Mouse (Mus musculus) kidney, adult 2 months (tissue): ENCODE measurements at regions not wholly inside any gene's neighbourhood (a gene's known extent, or its start where the extent isn't known, plus 50 kb on each side); places are given as distances from the start of the nearest gene placed in this dataset.

ENCODE experiments used
- DNase-seq: peaks from one replicate; pipeline ENCODE4 v3.0.0; 2021
- H3K27ac ChIP-seq: fragments of 200-500 bp; 2 replicates; pipeline ENCODE4 v1.5.1; 2012; ENCODE audit warnings: low read depth, low read length, control low read depth, inconsistent platforms; ENCODE audit not compliant: insufficient read depth
- H3K27me3 ChIP-seq: fragments of 200-500 bp; replicated peaks from 2 replicates; pipeline ENCODE4 v1.6.1; 2012; ENCODE audit warnings: mild to moderate bottlenecking, moderate library complexity, low read length, inconsistent platforms; ENCODE audit not compliant: control insufficient read depth, insufficient read depth
- H3K36me3 ChIP-seq: fragments of 200-500 bp; 2 replicates; pipeline ENCODE4 v1.6.1; 2012; ENCODE audit warnings: mild to moderate bottlenecking, moderate library complexity, low read length, inconsistent platforms; ENCODE audit not compliant: control insufficient read depth, insufficient read depth
- H3K4me1 ChIP-seq: fragments of 200-500 bp; 2 replicates; pipeline ENCODE4 v1.6.1; 2011; ENCODE audit warnings: low read length; ENCODE audit not compliant: control insufficient read depth, insufficient read depth
- H3K4me3 ChIP-seq: fragments of 200-500 bp; 2 replicates; pipeline ENCODE4 v1.5.1; 2011; ENCODE audit warnings: mild to moderate bottlenecking, low read depth, low read length, control low read depth; ENCODE audit not compliant: insufficient read depth
- CTCF ChIP-seq: fragments of 200-500 bp; conservative IDR thresholded peaks from 2 replicates; pipeline ENCODE4 v1.5.1; 2011; ENCODE audit warnings: low read depth, mild to moderate bottlenecking, control low read depth, low read length, moderate library complexity, mixed read lengths; ENCODE audit not compliant: insufficient read depth, insufficient read length
- POLR2A ChIP-seq: fragments of 200-500 bp; IDR thresholded peaks from one replicate; pipeline ENCODE4 v1.6.1; 2011; ENCODE audit warnings: low read depth, low read length, control low read depth
- WGBS: fragments of 180-500 bp; shearing (Covaris S2); methylation state at CpG from one replicate; pipeline ENCODE4 v1.1.7; 2018; 5-methylcytosine and 5-hydroxymethylcytosine counted together

- DNase-seq: no peak
- TF ChIP-seq POLR2A (no peak), CTCF (no peak)
- H3K4me1 ChIP-seq: no peaks in the 10 kb centered on the region
- WGBS: 79% methylated on average over 4 of the region's 4 CpGs
- no peak overlapping the region for H3K27ac ChIP-seq
- no peaks in the 10 kb centered on the region for H3K27me3 ChIP-seq
- H3K4me3 ChIP-seq: no peak overlapping the region
- H3K36me3 ChIP-seq: no peaks in the 10 kb centered on the region
These were observed 72.1 kb upstream of the Gm14444 start for GRCm38 (mm10) chr2:174937930-174938329.

- Histone ChIP-seq H3K27me3 (no peaks in the 10 kb centered on the region), H3K36me3 (no peaks in the 10 kb centered on the region), H3K4me1 (no peaks in the 10 kb centered on the region), H3K27ac (no peak overlapping the region), H3K4me3 (no peak overlapping the region)
- 83% methylated on average over 4 of the region's 4 CpGs for WGBS
- TF ChIP-seq CTCF (no peak), POLR2A (no peak)
- no peak for DNase-seq
These were observed 67.8 kb upstream of the Gm14444 start for GRCm38 (mm10) chr2:174942221-174942620.

GRCm38 (mm10) chr2:174948106-174948505 is 61.9 kb upstream of the Gm14444 start:
- no peak for DNase-seq
- Histone ChIP-seq H3K4me3 (no peak overlapping the region), H3K27me3 (no peaks in the 10 kb centered on the region; the same call in 1 of the 2 replicates), H3K4me1 (no peaks in the 10 kb centered on the region), H3K36me3 (no peaks in the 10 kb centered on the region), H3K27ac (no peak overlapping the region)
- TF ChIP-seq POLR2A (no peak), CTCF (no peak)
- 88% methylated on average over 8 of the region's 8 CpGs for WGBS
